Mouse (Mus musculus): ENCODE data around the gene Tenm4.

DNA sequence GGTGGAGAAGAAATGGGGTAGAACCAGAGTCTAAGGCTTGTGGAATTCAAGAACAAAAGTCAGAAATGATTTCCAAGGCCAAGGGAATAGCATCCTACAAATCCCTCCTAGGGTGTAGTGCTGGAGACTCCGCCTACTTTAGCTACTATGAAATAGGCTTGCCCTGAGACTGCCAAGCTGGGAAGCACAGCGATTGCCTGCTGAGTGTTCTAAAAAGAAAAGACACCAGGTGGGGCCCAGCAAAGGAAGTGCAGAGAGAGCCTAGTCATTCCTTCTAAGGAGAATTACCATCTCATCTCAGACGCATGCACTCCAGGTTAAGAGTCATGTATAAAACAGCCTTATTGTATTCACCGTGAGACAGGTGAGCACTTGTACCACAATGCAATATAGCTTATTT lies 601.9 kb downstream of the Tenm4 start:
- TF ChIP-seq CTCF (IDR thresholded peaks at IDR 0.05; ENCODE audit: low read depth, low read length) = no peak
- TF ChIP-seq GATA1 (IDR thresholded peaks at IDR 0.05; ENCODE audit: borderline replicate concordance, low read length) = no peak
- no peak for TF ChIP-seq TAL1 (conservative IDR thresholded peaks at IDR 0.05; ENCODE audit: low read depth, low read length)

Measured in G1E (cell line).